In the genomic region with DNA sequence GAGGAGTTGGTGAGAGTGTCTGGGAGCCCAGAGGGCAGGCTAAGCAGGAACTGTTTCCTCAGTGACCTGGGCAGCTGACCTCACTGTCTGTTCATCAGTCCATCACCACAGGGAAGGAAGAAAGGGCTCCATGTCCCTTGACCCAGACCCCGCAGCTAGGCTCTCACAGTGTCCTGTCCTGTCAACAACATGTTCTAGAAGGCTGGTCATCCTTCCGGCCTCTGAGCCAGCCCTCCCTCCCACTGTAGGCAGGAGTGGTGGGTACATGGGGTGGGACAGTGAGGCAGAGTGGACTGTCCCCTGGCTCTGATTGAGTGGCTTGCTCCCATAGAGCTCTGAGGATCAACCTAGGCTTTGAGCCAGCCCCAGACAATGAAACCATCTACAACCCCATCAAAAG, we compare ENCODE assay signal across 8 mouse cellular contexts.
DNase-seq lines count a peak whose midpoint lies in the region; ATAC-seq and TF ChIP-seq lines count a peak whose summit lies in the region.

No protein-coding gene starts in this region.

- H3K4me2 ChIP-seq in liver, embryonic 12.5 days: no peak overlapping the region
- H3K4me2 ChIP-seq in lung, embryonic 14.5 days: peak overlapping the region; percentile 23; the same call in 1 of the 2 replicates
- no peak overlapping the region for H3K4me2 ChIP-seq in stomach, embryonic 15.5 days

- TF ChIP-seq CTCF in lung, embryonic 14.5 days (IDR thresholded peaks at IDR 0.05; ENCODE audit: low read depth): no peak

- peak; percentile 42 to 53 for DNase-seq in adrenal gland, adult (ENCODE audit: inconsistent age in 2 of 2, low spot score in 1 of 2)
- DNase-seq in adrenal gland, adult 18-20 months (ENCODE audit: low spot score in 2 of 2): no peak
- DNase-seq in liver: no peak
- DNase-seq in lung, embryonic 14.5 days: no peak
- DNase-seq in ovary, postnatal 10 days (ENCODE audit: low spot score): no peak
- DNase-seq in gastrocnemius, postnatal 25 days: no peak

- H3K27me3 ChIP-seq in liver, embryonic 12.5 days (replicated peaks): no peaks in the 10 kb centered on the region
- no peaks in the 10 kb centered on the region for H3K27me3 ChIP-seq in lung, embryonic 14.5 days (ENCODE audit: insufficient read depth, low read length)
- no peaks in the 10 kb centered on the region for H3K27me3 ChIP-seq in stomach, embryonic 15.5 days (replicated peaks)

- no peak overlapping the region for H3K4me3 ChIP-seq in liver, embryonic 12.5 days
- no peak overlapping the region for H3K4me3 ChIP-seq in lung, embryonic 14.5 days (ENCODE audit: low read depth, low read length)
- no peak overlapping the region for H3K4me3 ChIP-seq in stomach, embryonic 15.5 days (replicated peaks)

- 58% methylated on average over 2 of the region's 2 CpGs for WGBS in liver, embryonic 12.5 days (ENCODE audit: insufficient replicate concordance)
- WGBS in lung, embryonic 14.5 days: 39% methylated on average over 2 of the region's 2 CpGs
- WGBS in stomach, embryonic 15.5 days: 54% methylated on average over 2 of the region's 2 CpGs

- no peak for ATAC-seq in liver, embryonic 12.5 days
- no peak for ATAC-seq in lung, embryonic 14.5 days (ENCODE audit: insufficient read depth)
- ATAC-seq in stomach, embryonic 15.5 days (ENCODE audit: insufficient read depth, low FRiP score, low read depth): no peak

- H3K4me1 ChIP-seq in liver, embryonic 12.5 days: peaks cover 94% of the 10 kb centered on the region
- peaks cover 38% of the 10 kb centered on the region for H3K4me1 ChIP-seq in lung, embryonic 14.5 days (ENCODE audit: insufficient read depth)
- H3K4me1 ChIP-seq in stomach, embryonic 15.5 days: peaks cover 56% of the 10 kb centered on the region

- no peaks in the 10 kb centered on the region for H3K9me3 ChIP-seq in liver, embryonic 12.5 days (replicated peaks)
- no peaks in the 10 kb centered on the region for H3K9me3 ChIP-seq in lung, embryonic 14.5 days (ENCODE audit: low read depth, low read length)
- H3K9me3 ChIP-seq in stomach, embryonic 15.5 days: no peaks in the 10 kb centered on the region

- peak overlapping the region; percentile 49 for H3K27ac ChIP-seq in liver, embryonic 12.5 days
- H3K27ac ChIP-seq in lung, embryonic 14.5 days (ENCODE audit: low read depth): peak overlapping the region; percentile 69; the same call in 1 of the 2 replicates
- H3K27ac ChIP-seq in stomach, embryonic 15.5 days: peak overlapping the region; percentile 42

- no peak overlapping the region for H3K9ac ChIP-seq in liver, embryonic 12.5 days
- no peak overlapping the region for H3K9ac ChIP-seq in lung, embryonic 14.5 days
- H3K9ac ChIP-seq in stomach, embryonic 15.5 days: no peak overlapping the region

- peaks cover 4% of the 10 kb centered on the region for H3K36me3 ChIP-seq in liver, embryonic 12.5 days
- H3K36me3 ChIP-seq in lung, embryonic 14.5 days (ENCODE audit: insufficient read depth): no peaks in the 10 kb centered on the region
- no peaks in the 10 kb centered on the region for H3K36me3 ChIP-seq in stomach, embryonic 15.5 days

Comparison
In these comparisons a context has a peak if more than half of its experiments do, and no peak if none do; other contexts are left out.
1. DNase-seq: peak in adrenal gland, adult (2 of 2); none in adrenal gland, adult 18-20 months (0 of 2), liver (single experiment), lung, embryonic 14.5 days (single experiment), ovary, postnatal 10 days (single experiment) and gastrocnemius, postnatal 25 days (single experiment).
2. Peak in every context shown above with its lines, with median percentiles within 50 percentile points of each other: H3K27ac ChIP-seq.